Mouse (Mus musculus) adrenal gland, adult (tissue): ENCODE measurements around the gene Msx1.
A peak's percentile ranks its signal among the peaks of the same experiment; 100 is the strongest.

Experiments used
- DNase-seq, 2 experiments: peaks; one replicate each; pipeline ENCODE4 v3.0.0; 2022 to 2023; ENCODE audit warnings: low spot score in 1 of 2; ENCODE audit not compliant: inconsistent age in 2 of 2

Gene Msx1

DNA sequence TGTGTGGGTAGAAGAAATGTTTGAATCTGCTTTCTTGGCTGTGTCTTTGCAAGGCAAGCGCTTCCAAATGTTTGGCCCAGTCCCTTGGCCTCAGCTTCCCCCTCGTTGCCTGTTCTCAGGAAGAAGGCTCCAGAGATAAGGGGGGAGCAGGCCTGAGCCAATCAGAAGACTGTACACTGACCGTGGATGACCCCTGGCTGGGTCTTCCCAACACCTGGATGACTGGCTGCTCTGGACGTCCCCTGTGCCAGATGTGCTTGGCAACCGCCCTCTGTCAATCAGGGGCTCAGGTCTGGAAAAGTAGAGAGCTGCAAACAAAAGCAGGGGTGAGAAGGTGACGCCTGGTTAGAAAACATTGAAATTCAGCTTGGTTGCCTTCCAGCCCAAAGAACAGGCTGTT is 27.1 kb downstream of the Msx1 start:
- DNase-seq = no peak

DNA sequence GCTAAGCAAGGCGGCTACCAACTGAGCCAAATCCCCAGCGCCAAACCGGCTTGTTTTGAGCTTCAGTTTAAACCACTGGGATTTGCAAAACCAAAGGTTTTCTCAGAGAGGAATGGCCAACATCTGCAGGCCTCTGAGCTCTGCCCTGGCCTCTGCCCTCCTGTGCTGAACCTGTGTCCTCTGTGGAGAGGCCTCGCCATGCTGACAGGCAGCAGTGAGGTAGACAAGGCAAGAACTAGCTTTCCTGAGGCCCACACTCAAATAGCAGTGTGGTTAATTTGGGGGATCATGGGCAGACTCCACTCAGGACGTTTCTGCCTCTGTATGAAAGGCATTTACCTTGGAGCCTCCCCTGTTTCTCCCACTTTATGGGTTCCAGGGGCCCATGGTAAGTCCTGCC is 27.6 kb downstream of the Msx1 start:
- no peak for DNase-seq

DNA sequence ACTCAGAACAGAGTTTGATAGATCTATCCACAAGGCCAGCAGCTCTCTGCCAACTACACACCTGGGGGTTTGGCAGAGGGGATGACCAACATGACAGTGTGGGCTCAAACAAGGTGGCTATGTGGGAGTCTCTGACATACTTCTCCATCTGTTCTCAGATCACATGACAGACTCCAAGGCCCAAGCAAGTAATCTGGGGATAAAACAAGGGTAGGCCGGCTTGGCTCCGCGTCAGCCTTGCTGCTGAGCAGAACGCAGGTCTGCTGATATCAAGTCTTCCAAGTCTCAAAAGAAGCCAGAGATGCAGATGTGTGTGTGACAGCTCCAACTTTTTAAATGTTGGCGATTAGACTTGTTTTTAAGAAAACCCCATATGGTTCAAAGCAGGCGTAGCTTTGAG is 28.7 kb downstream of the Msx1 start:
- no peak for DNase-seq

DNA sequence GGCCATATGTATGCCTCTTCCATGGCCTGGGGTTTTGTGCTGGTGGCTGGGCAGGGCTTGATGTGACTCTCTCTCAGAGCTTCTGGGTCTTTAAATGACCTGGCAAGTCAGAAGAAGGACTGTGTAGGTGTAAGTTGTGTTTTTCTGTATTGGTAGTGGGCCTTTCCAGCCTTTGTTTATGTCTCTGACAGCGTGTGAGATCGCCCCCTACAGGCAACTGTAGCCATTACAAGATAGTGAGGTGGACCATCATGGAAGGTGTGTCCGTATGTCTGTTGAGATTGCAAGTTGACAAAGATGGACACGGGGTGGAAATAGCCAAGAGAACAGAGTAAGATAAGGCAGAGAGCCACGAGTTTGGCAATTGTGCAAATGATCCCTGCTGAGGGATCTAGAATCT is 32.2 kb downstream of the Msx1 start:
- no peak for DNase-seq

DNA sequence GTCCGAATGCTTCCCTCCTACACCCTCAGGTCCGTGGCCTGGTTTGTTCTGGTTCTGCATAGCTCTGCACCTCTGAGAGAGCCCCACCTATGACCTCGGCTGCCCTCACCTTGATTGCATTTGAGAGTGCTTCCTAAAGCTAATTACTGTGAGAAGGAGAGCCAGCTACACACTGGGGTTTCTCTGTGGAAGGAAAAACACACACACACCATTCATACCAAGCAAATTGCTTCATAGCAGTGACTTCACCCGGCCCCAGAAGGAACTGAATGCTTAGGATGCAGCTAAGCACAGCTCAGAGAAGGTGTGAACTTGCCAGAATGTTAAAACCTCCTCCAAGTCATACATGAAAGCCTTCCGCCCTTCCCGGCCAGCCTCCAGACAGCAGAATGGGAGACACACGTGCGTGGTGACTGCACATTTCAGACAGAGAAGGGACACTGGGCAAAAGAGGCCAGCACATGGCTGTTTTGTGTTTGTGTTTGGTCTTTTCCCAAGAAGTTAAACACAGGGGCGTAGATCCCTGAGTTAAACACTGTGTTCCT is 39.5 kb downstream of the Msx1 start:
- no peak for DNase-seq

DNA sequence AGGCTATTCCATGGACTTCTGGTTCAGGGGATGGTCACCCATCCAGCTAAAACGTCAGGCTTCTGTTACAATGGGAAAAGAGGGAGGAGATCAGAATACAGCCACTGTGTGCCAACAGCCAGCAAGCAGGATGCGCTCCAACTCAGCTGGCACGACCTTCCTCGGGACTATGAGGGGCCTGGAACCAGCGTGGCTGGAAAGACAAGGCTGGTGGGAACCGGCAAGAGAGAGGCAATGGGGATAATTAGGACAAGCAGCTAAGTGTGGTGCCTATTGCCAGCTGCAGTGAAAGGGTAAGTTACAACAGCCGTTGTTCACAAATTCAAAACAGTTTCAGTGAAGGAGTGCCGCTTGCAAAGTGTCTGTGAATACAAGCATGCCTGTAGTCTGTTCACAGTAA is 41.1 kb downstream of the Msx1 start:
- DNase-seq = no peak

DNA sequence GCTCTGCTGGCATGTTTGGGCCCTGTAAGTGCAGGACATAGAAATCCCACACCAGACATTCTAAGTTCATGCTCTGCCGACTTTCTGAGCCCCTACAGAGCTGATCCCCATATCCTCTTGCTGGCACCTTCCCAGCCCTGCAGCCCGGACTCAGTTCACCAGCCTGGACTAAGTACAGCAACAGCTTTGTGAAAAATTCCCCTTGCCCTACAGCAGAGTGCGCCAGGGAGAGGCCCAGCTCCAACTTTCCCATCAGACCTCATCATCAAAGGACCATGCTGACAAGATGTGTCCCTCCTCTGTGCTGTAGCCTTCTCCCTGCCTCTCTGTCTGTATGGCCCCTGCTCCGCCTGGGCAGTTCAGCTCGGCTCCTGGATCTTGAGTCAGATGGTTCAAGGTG is 48.7 kb downstream of the Msx1 start:
- DNase-seq = no peak

DNA sequence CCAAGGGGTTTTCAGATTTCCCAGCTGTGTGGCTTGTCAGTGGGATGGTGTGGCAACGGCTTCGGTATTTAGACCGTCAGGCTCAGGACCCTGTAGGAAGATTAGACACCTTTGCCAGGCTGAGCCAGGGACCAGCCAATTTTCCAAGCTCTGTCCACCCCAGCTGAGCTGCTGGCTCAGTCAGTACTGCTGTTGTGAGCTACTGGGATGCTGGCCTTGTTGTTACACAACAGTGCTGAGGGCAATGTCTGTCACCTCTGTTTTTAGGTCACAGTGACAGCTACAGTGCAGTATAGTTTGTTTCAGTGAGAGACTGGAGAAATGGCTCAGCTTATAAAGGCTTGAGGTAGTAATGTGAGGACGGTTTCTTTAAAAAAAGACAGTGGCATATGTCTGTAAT is 50.4 kb downstream of the Msx1 start:
- peak in 1 of 2 experiments; percentile 30 for DNase-seq

DNA sequence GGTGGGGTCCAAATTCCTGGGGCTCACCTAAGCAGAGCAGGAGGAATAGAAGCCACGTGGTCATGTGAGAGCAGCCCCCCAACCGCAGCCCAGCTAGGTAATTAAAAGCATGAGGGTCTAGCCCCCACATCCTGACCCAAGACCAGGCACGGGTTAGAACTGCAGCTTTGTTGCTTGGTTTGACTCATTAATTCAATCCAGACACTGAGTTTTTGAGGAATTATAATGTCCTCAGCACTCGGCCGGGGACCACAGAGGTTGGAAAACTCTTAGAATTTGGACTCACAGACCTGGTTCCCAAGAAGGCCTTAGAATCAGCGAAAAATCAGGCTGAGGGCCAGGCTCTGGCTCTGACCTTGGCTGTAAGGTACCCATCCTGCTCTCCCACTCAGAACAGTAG is 53.5 kb downstream of the Msx1 start:
- no peak for DNase-seq
